Mouse (Mus musculus) leukemia stem cell, adult 10-12 weeks (primary cell): ENCODE results near the gene Prss29. TPM values are rescaled to one million over a fixed set of nuclear protein-coding genes. Genes with fewer than 3 reads are reported as not detected.

ENCODE experiments used
- polyA plus RNA-seq: library from polyadenylated mRNA; stranded (reverse); fragments of >175 nt; gene quantifications from 2 replicates; pipeline ENCODE4 v1.2.3, GENCODE M21; 2012; ENCODE audit warnings: low replicate concordance

Gene Prss29
- polyA plus RNA-seq = 0.60 and 0.61 TPM in 2 replicates

GRCm38 (mm10) chr17:25318354-25318753 is at the start of gene Prss29:
Prss29 (plus strand) TSS chr17:25318654.

GRCm38 (mm10) chr17:25274571-25275346 is 43.7 kb upstream of the Prss29 start, which contains the start of gene Ube2i:
Ube2i (minus strand) TSS chr17:25274622.

GRCm38 (mm10) chr17:25298094-25298493 is 20.4 kb upstream of the Prss29 start, which contains the start of gene Prss34:
Prss34 (plus strand) TSS chr17:25298394.

GRCm38 (mm10) chr17:25308346-25308745 is 10.1 kb upstream of the Prss29 start, which contains the start of gene Prss28:
Prss28 (plus strand) TSS chr17:25308646.

GRCm38 (mm10) chr17:25345462-25345861 is 27.0 kb downstream of the Prss29 start, which contains the start of gene Tpsab1:
Tpsab1 (minus strand) TSS chr17:25345562.

GRCm38 (mm10) chr17:25366005-25366404 is 47.6 kb downstream of the Prss29 start, which contains the start of gene Tpsb2:
Tpsb2 (plus strand) TSS chr17:25366305.

GRCm38 (mm10) chr17:25368973-25369372 is 50.5 kb downstream of the Prss29 start, which contains the start of gene Tpsg1:
Tpsg1 (plus strand) TSS chr17:25369273.

Other genes with a start within 250 kb of the Prss29 start
- gene Tmem204, start 235.1 kb upstream of the Prss29 start, polyA plus RNA-seq = 0.61 and 0.64 TPM in 2 replicates
- 18.2 and 46.2 TPM in 2 replicates for gene Telo2, start 202.7 kb upstream of the Prss29 start, polyA plus RNA-seq
- not detected in 2 replicates for gene Ptx4, start 197.9 kb upstream of the Prss29 start, polyA plus RNA-seq
- gene Clcn7, start 185.3 kb upstream of the Prss29 start, polyA plus RNA-seq = 27.7 and 32.4 TPM in 2 replicates
- gene Ccdc154, start 156.2 kb upstream of the Prss29 start, polyA plus RNA-seq = not detected in 2 replicates
- gene Gm38655, start 143.2 kb upstream of the Prss29 start, polyA plus RNA-seq = not detected in 2 replicates
- gene BC003965, start 134.1 kb upstream of the Prss29 start, polyA plus RNA-seq = 43.9 and 71.2 TPM in 2 replicates
- gene Unkl, start 130.3 kb upstream of the Prss29 start, polyA plus RNA-seq = 54.2 and 108 TPM in 2 replicates
- 3.7 and 11.8 TPM in 2 replicates for gene Gnptg, start 78.5 kb upstream of the Prss29 start, polyA plus RNA-seq
- gene Tsr3, start 78.5 kb upstream of the Prss29 start, polyA plus RNA-seq = 10.5 and 15.0 TPM in 2 replicates
- gene Baiap3, start 62.3 kb upstream of the Prss29 start, polyA plus RNA-seq = 0.28 and 0.75 TPM in 2 replicates
- gene Ube2i, start 44.0 kb upstream of the Prss29 start, polyA plus RNA-seq = 152 and 183 TPM in 2 replicates
- gene Prss34, start 20.3 kb upstream of the Prss29 start, polyA plus RNA-seq = 0.39 TPM in 1 of 2 replicates, not detected in the other
- not detected in 2 replicates for gene Prss28, start 10.0 kb upstream of the Prss29 start, polyA plus RNA-seq
- 0.16 and 0.36 TPM in 2 replicates for gene Tpsab1, start 26.9 kb downstream of the Prss29 start, polyA plus RNA-seq
- 0.93 and 1.2 TPM in 2 replicates for gene Tpsb2, start 47.7 kb downstream of the Prss29 start, polyA plus RNA-seq
- not detected in 2 replicates for gene Tpsg1, start 50.6 kb downstream of the Prss29 start, polyA plus RNA-seq
- gene Cacna1h, start 115.1 kb downstream of the Prss29 start, polyA plus RNA-seq = 2.8 and 7.7 TPM in 2 replicates
- not detected in 2 replicates for gene Tekt4, start 136.0 kb downstream of the Prss29 start, polyA plus RNA-seq
- gene Sstr5, start 178.6 kb downstream of the Prss29 start, polyA plus RNA-seq = not detected in 2 replicates